Comparison of ENCODE assay signal across 28 mouse cellular contexts in genomic region chr2:165843350-165843749, GRCm38 (mm10). TPM values are rescaled to one million over a fixed set of nuclear protein-coding genes. Genes with fewer than 3 reads are reported as not detected.
DNase-seq lines count a peak whose midpoint lies in the region; ATAC-seq and TF ChIP-seq lines count a peak whose summit lies in the region.
"Had no signal": no experiment of that assay in that cellular context is flagged by ENCODE, and none has a peak within 500 bp of the region (broad histone marks: within the 10 kb centered on the region; RNA-seq: fewer than 3 reads in every experiment).

No protein-coding gene starts in this region.

- no peak for TF ChIP-seq POLR2A in kidney, adult 2 months (IDR thresholded peaks at IDR 0.05; ENCODE audit: low read depth, low read length)
- TF ChIP-seq POLR2A in lung, adult 2 months (IDR thresholded peaks at IDR 0.05; ENCODE audit: borderline replicate concordance, extremely low read depth, low read depth, low read length) = no peak; the same call in 1 of the 2 replicates

- H3K4me3 ChIP-seq in kidney, adult 2 months (ENCODE audit: insufficient read depth, low read depth, low read length) = no peak overlapping the region
- H3K4me3 ChIP-seq in kidney, embryonic 16.5 days (ENCODE audit: low read length) = no peak overlapping the region
- H3K4me3 ChIP-seq in lung, adult 2 months (replicated peaks; ENCODE audit: extremely low read depth, low read depth, low read length) = no peak overlapping the region
- H3K4me3 ChIP-seq: erythroblast, embryonic 14.5 days; forebrain, embryonic 12.5 days; hindbrain, embryonic 12.5 days; intestine, embryonic 15.5 days; kidney, embryonic 15.5 days; liver, embryonic 12.5 days had no signal

- H3K9ac ChIP-seq in kidney, embryonic 16.5 days (replicated peaks; ENCODE audit: low read length) = no peak overlapping the region
- H3K9ac ChIP-seq: forebrain, embryonic 12.5 days; forebrain, postnatal 0 days; hindbrain, embryonic 12.5 days; intestine, embryonic 15.5 days; kidney, embryonic 15.5 days; liver, embryonic 12.5 days; liver, postnatal 0 days had no signal

- no peaks in the 10 kb centered on the region for H3K27me3 ChIP-seq in kidney, adult 2 months (replicated peaks; ENCODE audit: control insufficient read depth, insufficient read depth, low read length)
- H3K27me3 ChIP-seq in kidney, embryonic 16.5 days (ENCODE audit: insufficient read depth, low read length) = no peaks in the 10 kb centered on the region
- H3K27me3 ChIP-seq: forebrain, embryonic 12.5 days; hindbrain, embryonic 12.5 days; intestine, embryonic 15.5 days; kidney, embryonic 15.5 days; liver, embryonic 12.5 days had no signal

- H3K27ac ChIP-seq in kidney, adult 2 months (ENCODE audit: insufficient read depth, low read depth, low read length) = peak overlapping the region; percentile 28
- H3K27ac ChIP-seq in kidney, embryonic 16.5 days (ENCODE audit: low read length) = no peak overlapping the region
- H3K27ac ChIP-seq: forebrain, embryonic 12.5 days; hindbrain, embryonic 12.5 days; hindbrain, postnatal 0 days; intestine, embryonic 15.5 days; kidney, embryonic 15.5 days; liver, embryonic 12.5 days; stomach, postnatal 0 days had no signal

- no peak for TF ChIP-seq CTCF in kidney, adult 2 months (conservative IDR thresholded peaks at IDR 0.05; ENCODE audit: insufficient read depth, insufficient read length, low read depth, low read length)
- no peak for TF ChIP-seq CTCF in lung, adult 2 months (IDR thresholded peaks at IDR 0.05; ENCODE audit: insufficient read depth, low read length)

- whole genome bisulfite sequencing in kidney, adult 2 months = 80% methylated on average over 6 of the region's 6 CpGs
- 88% methylated on average over 6 of the region's 6 CpGs for WGBS in kidney, embryonic 16.5 days
- WGBS in lung, adult 2 months = 62% methylated on average over 6 of the region's 6 CpGs

- intact Hi-C loops in gastrocnemius, postnatal 36 days (cut with DNase I) = no loop called here

- peak; percentile 65 for DNase-seq in kidney, adult 2 months
- peak; percentile 55 to 70 for DNase-seq in lung, adult 18-20 months
- no peak for DNase-seq in lung, adult 2 months
- peak; percentile 55 for DNase-seq in lung, postnatal 14 days
- DNase-seq in gastrocnemius, postnatal 36 days = no peak
- DNase-seq: adrenal gland, postnatal 25 days; B cell, adult 2 months; cerebellum, adult 18-20 months; cerebellum, postnatal 14 days; forebrain, postnatal 0 days; heart, postnatal 36 days; kidney, postnatal 4 days; layer of hippocampus, adult 9-11 months; liver, postnatal 0 days; midbrain, embryonic 14.5 days; thymus, adult 18-20 months; thymus, postnatal 25 days had no signal

- H3K36me3 ChIP-seq in kidney, adult 2 months (ENCODE audit: control insufficient read depth, insufficient read depth, low read length) = peaks cover 8% of the 10 kb centered on the region
- H3K36me3 ChIP-seq in kidney, embryonic 16.5 days (ENCODE audit: insufficient read depth, low read length) = peaks cover 73% of the 10 kb centered on the region

- no peaks in the 10 kb centered on the region for H3K9me3 ChIP-seq in kidney, embryonic 16.5 days (ENCODE audit: low read length)
- H3K9me3 ChIP-seq: forebrain, embryonic 12.5 days; hindbrain, embryonic 12.5 days; intestine, embryonic 15.5 days; kidney, embryonic 15.5 days; liver, embryonic 12.5 days had no signal

- H3K4me2 ChIP-seq in kidney, embryonic 16.5 days (replicated peaks; ENCODE audit: low read depth, low read length) = no peak overlapping the region
- H3K4me2 ChIP-seq: forebrain, embryonic 12.5 days; heart, embryonic 11.5 days; hindbrain, embryonic 12.5 days; intestine, embryonic 15.5 days; kidney, embryonic 15.5 days; liver, embryonic 12.5 days had no signal

- ATAC-seq in kidney, embryonic 16.5 days (ENCODE audit: low FRiP score, low TSS enrichment) = no peak
- ATAC-seq in frontal cortex, adult (ENCODE audit: low TSS enrichment) = no peak
- ATAC-seq: forebrain, postnatal 0 days; hindbrain, postnatal 0 days; intestine, embryonic 15.5 days; liver, embryonic 12.5 days; liver, postnatal 0 days had no signal

- no peaks in the 10 kb centered on the region for H3K4me1 ChIP-seq in kidney, adult 2 months (ENCODE audit: control insufficient read depth, insufficient read depth, low read length)
- H3K4me1 ChIP-seq in kidney, embryonic 16.5 days (ENCODE audit: insufficient read depth, low read length) = peaks cover 9% of the 10 kb centered on the region; the same call in 1 of the 2 replicates
- peaks cover 15% of the 10 kb centered on the region for H3K4me1 ChIP-seq in lung, adult 2 months (ENCODE audit: control insufficient read depth, insufficient read depth, low read length)
- H3K4me1 ChIP-seq: intestine, embryonic 15.5 days had no signal

RNA-seq across cellular contexts. Expression of gene Zmynd8, which starts 55.5 kb away (rescaled TPM):
- 27.7 and 29.0 TPM in 2 replicates for polyA plus RNA-seq in kidney, adult 2 months (2012; rRNA removed)
- 58.2 and 69.4 TPM in 2 replicates for polyA plus RNA-seq in kidney, embryonic 16.5 days (2015; fragmentation: Nextera tagmentation; extraction: Ambion mirVana)
- 25.3 and 29.8 TPM in 2 replicates for polyA plus RNA-seq in lung, adult 2 months (2012; rRNA removed)
- 10 to 100 TPM; 12.7 to 17.3 TPM for total RNA-seq in gastrocnemius, postnatal 36 days (2021)

Comparison
In these comparisons a context has a peak if more than half of its experiments do, and no peak if none do; other contexts are left out.
1. DNase-seq: peak in kidney, adult 2 months (single experiment), lung, adult 18-20 months (2 of 2) and lung, postnatal 14 days (single experiment); none in lung, adult 2 months (single experiment) and gastrocnemius, postnatal 36 days (0 of 2).